Mouse (Mus musculus): ENCODE measurements at regions not wholly inside any gene's neighbourhood (a gene's known extent, or its start where the extent isn't known, plus 50 kb on each side); places are given as distances from the start of the nearest gene placed in this dataset.

DNA sequence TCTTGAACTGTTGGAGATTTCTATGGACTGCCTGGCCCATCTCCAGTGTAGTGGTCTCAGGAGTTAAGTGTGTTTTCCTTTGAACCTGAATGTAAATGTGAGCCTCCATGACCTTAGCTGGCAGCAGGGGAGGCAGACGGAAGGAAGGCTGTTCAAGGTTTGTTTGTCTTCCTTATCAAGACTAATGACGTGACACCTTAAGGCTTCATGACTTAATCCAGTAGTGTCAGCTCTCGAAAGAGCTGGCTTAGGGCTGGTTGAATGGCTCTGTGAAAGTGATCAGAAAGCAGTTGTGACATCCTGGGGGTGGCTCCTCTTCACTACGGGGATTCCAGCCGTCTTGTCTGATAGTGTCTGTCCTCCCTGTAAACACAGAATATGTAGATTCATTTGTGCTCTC is 166.0 kb upstream of the Ubr2 start:
- TF ChIP-seq CTCF (conservative IDR thresholded peaks at IDR 0.05; ENCODE audit: low read length) (no peak), NANOG (IDR thresholded peaks at IDR 0.05; ENCODE audit: borderline replicate concordance, low read length) (no peak), POU5F1 (IDR thresholded peaks at IDR 0.05; ENCODE audit: borderline replicate concordance, low read length) (no peak)
